Mouse (Mus musculus): ENCODE measurements around the gene Gna13. TPM values are rescaled to one million over a fixed set of nuclear protein-coding genes. Genes with fewer than 3 reads are reported as not detected.

The Gna13 gene
- polyA plus RNA-seq, 1 experiment from 2014 or later = 24.9 TPM

- no peaks in the 10 kb centered on the region for H3K36me3 ChIP-seq (ENCODE audit: control insufficient read depth, insufficient read depth, low read length)
- H3K4me1 ChIP-seq (ENCODE audit: control insufficient read depth, insufficient read depth, low read length) = no peaks in the 10 kb centered on the region; the same call in 1 of the 2 replicates
- no peak overlapping the region for H3K9ac ChIP-seq (ENCODE audit: low read depth, low read length)
- no peak overlapping the region for H3K4me3 ChIP-seq (ENCODE audit: low read depth, low read length)
- no peak overlapping the region for H3K4me2 ChIP-seq
- no peaks in the 10 kb centered on the region for H3K9me3 ChIP-seq (replicated peaks; ENCODE audit: control insufficient read depth, low read length)
- no peak overlapping the region for H3K27ac ChIP-seq (ENCODE audit: low read depth, low read length)
- ATAC-seq (replicated peaks; ENCODE audit: insufficient number of reproducible peaks, low FRiP score, low TSS enrichment) = no peak
- 68% methylated on average over 8 of the region's 8 CpGs for WGBS (ENCODE audit: insufficient replicate concordance)
- no peaks in the 10 kb centered on the region for H3K27me3 ChIP-seq (ENCODE audit: control insufficient read depth, insufficient read depth, low read length)
Measured at GRCm38 (mm10) chr11:109416709-109417420, 54.2 kb downstream of the Gna13 start.

DNA sequence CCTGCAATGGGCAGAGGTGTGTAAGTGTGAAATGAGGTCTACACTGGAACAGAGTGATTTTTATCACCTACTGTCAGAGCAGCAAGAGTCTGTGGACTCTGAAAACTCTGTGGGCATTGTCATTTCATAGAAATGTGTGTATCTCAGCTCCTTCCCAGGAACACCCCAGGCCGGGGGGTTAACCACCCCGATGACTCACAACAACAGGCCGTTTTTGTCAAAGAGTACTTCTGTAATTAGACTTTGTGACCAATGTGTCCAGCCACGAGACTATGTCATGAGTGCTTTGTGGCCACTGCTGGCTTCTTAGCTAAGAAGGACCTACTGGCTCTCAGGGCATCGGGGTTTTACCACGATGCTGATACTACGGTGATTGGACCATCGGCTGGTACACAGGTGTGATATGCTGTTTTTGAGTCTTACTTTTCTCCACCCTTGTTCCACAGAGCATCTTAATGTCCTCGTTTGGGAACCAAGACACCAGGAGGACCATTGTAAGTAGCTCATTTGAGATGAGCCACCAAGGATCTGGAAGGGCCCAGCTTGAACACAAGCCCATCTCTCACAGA lies 54.9 kb downstream of the Gna13 start:
- Histone ChIP-seq H3K36me3 (ENCODE audit: control insufficient read depth, insufficient read depth, low read length) (no peaks in the 10 kb centered on the region), H3K27me3 (ENCODE audit: control insufficient read depth, insufficient read depth, low read length) (no peaks in the 10 kb centered on the region), H3K9ac (ENCODE audit: low read depth, low read length) (no peak overlapping the region), H3K4me3 (ENCODE audit: low read depth, low read length) (no peak overlapping the region), H3K4me2 (no peak overlapping the region), H3K27ac (ENCODE audit: low read depth, low read length) (no peak overlapping the region), H3K4me1 (ENCODE audit: control insufficient read depth, insufficient read depth, low read length) (no peaks in the 10 kb centered on the region; the same call in 1 of the 2 replicates), H3K9me3 (replicated peaks; ENCODE audit: control insufficient read depth, low read length) (no peaks in the 10 kb centered on the region)
- ATAC-seq (replicated peaks; ENCODE audit: insufficient number of reproducible peaks, low FRiP score, low TSS enrichment) = no peak
- WGBS (ENCODE audit: insufficient replicate concordance) = 81% methylated on average over 9 of the region's 9 CpGs

GRCm38 (mm10) chr11:109419461-109419860 lies 56.8 kb downstream of the Gna13 start:
- H3K4me2 ChIP-seq = no peak overlapping the region
- ATAC-seq (replicated peaks; ENCODE audit: insufficient number of reproducible peaks, low FRiP score, low TSS enrichment) = no peak
- no peak overlapping the region for H3K9ac ChIP-seq (ENCODE audit: low read depth, low read length)
- H3K36me3 ChIP-seq (ENCODE audit: control insufficient read depth, insufficient read depth, low read length) = no peaks in the 10 kb centered on the region
- no peak overlapping the region for H3K27ac ChIP-seq (ENCODE audit: low read depth, low read length)
- no peak overlapping the region for H3K4me3 ChIP-seq (ENCODE audit: low read depth, low read length)
- H3K27me3 ChIP-seq (ENCODE audit: control insufficient read depth, insufficient read depth, low read length) = no peaks in the 10 kb centered on the region
- 70% methylated on average over 4 of the region's 4 CpGs for WGBS (ENCODE audit: insufficient replicate concordance)
- no peaks in the 10 kb centered on the region for H3K9me3 ChIP-seq (replicated peaks; ENCODE audit: control insufficient read depth, low read length)
- H3K4me1 ChIP-seq (ENCODE audit: control insufficient read depth, insufficient read depth, low read length) = no peaks in the 10 kb centered on the region; the same call in 1 of the 2 replicates

GRCm38 (mm10) chr11:109419961-109420566 lies 57.4 kb downstream of the Gna13 start:
- Histone ChIP-seq H3K9me3 (replicated peaks; ENCODE audit: control insufficient read depth, low read length) (no peaks in the 10 kb centered on the region), H3K36me3 (ENCODE audit: control insufficient read depth, insufficient read depth, low read length) (no peaks in the 10 kb centered on the region), H3K27me3 (ENCODE audit: control insufficient read depth, insufficient read depth, low read length) (no peaks in the 10 kb centered on the region), H3K4me3 (ENCODE audit: low read depth, low read length) (no peak overlapping the region), H3K9ac (ENCODE audit: low read depth, low read length) (no peak overlapping the region), H3K4me1 (ENCODE audit: control insufficient read depth, insufficient read depth, low read length) (no peaks in the 10 kb centered on the region; the same call in 1 of the 2 replicates), H3K4me2 (peak overlapping the region; percentile 21; the same call in 1 of the 2 replicates), H3K27ac (ENCODE audit: low read depth, low read length) (no peak overlapping the region)
- WGBS (ENCODE audit: insufficient replicate concordance) = 48% methylated on average over 16 of the region's 16 CpGs
- ATAC-seq (replicated peaks; ENCODE audit: insufficient number of reproducible peaks, low FRiP score, low TSS enrichment) = no peak

DNA sequence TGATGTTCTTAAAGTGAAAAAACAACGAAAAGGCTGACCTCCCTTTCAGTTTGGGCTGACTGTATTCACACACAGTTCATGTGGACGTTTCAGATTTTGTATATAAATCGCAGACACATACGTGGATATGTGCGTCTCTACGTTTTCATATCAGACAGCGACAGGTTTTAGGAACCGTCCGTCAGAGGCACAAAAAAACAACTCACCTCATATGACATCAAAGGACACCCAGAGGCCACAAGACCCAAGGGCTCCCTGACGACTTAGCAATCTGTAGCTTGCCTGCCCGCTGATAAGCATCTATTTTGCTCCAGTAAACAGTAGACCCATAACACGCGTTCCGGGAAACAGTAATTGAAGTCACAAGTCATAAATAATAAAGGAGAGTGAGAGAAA lies 57.9 kb downstream of the Gna13 start:
- no peak for ATAC-seq (replicated peaks; ENCODE audit: insufficient number of reproducible peaks, low FRiP score, low TSS enrichment)
- no peaks in the 10 kb centered on the region for H3K9me3 ChIP-seq (replicated peaks; ENCODE audit: control insufficient read depth, low read length)
- no peak overlapping the region for H3K4me2 ChIP-seq
- H3K4me1 ChIP-seq (ENCODE audit: control insufficient read depth, insufficient read depth, low read length) = no peaks in the 10 kb centered on the region; the same call in 1 of the 2 replicates
- H3K9ac ChIP-seq (ENCODE audit: low read depth, low read length) = no peak overlapping the region
- no peak overlapping the region for H3K27ac ChIP-seq (ENCODE audit: low read depth, low read length)
- WGBS (ENCODE audit: insufficient replicate concordance) = 79% methylated on average over 14 of the region's 14 CpGs
- H3K4me3 ChIP-seq (ENCODE audit: low read depth, low read length) = no peak overlapping the region
- H3K36me3 ChIP-seq (ENCODE audit: control insufficient read depth, insufficient read depth, low read length) = no peaks in the 10 kb centered on the region
- H3K27me3 ChIP-seq (ENCODE audit: control insufficient read depth, insufficient read depth, low read length) = no peaks in the 10 kb centered on the region

DNA sequence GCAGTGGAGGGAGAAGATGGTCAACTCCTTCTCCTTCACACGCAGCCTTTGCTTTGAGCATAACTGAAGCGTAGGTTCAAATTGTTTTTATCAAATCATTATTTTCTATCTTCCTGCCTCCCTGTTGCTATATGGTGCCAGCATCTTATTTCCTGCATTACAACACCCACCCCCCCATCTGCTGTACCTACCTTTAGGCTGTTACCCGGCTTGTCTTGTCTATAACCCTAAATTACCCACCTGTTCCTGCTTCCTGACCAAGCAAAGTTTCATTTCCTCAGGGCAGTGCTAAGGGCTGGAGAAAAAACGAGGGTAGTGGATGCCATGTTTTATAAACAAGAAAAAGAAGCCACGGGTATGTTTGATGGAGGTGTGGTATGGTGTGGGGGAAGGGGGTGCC lies 58.6 kb downstream of the Gna13 start:
- no peak overlapping the region for H3K27ac ChIP-seq (ENCODE audit: low read depth, low read length)
- no peak overlapping the region for H3K9ac ChIP-seq (ENCODE audit: low read depth, low read length)
- no peaks in the 10 kb centered on the region for H3K9me3 ChIP-seq (replicated peaks; ENCODE audit: control insufficient read depth, low read length)
- H3K27me3 ChIP-seq (ENCODE audit: control insufficient read depth, insufficient read depth, low read length) = no peaks in the 10 kb centered on the region
- no peak overlapping the region for H3K4me2 ChIP-seq
- H3K4me1 ChIP-seq (ENCODE audit: control insufficient read depth, insufficient read depth, low read length) = no peaks in the 10 kb centered on the region; the same call in 1 of the 2 replicates
- no peaks in the 10 kb centered on the region for H3K36me3 ChIP-seq (ENCODE audit: control insufficient read depth, insufficient read depth, low read length)
- no peak for ATAC-seq (replicated peaks; ENCODE audit: insufficient number of reproducible peaks, low FRiP score, low TSS enrichment)
- WGBS (ENCODE audit: insufficient replicate concordance) = 79% methylated on average over 5 of the region's 5 CpGs
- H3K4me3 ChIP-seq (ENCODE audit: low read depth, low read length) = no peak overlapping the region

- WGBS (ENCODE audit: insufficient replicate concordance) = 93% methylated on average over 4 of the region's 4 CpGs
- ATAC-seq (replicated peaks; ENCODE audit: insufficient number of reproducible peaks, low FRiP score, low TSS enrichment) = no peak
- H3K9me3 ChIP-seq (replicated peaks; ENCODE audit: control insufficient read depth, low read length) = no peaks in the 10 kb centered on the region
- H3K4me1 ChIP-seq (ENCODE audit: control insufficient read depth, insufficient read depth, low read length) = no peaks in the 10 kb centered on the region; the same call in 1 of the 2 replicates
- no peak overlapping the region for H3K27ac ChIP-seq (ENCODE audit: low read depth, low read length)
- H3K4me2 ChIP-seq = no peak overlapping the region
- H3K27me3 ChIP-seq (ENCODE audit: control insufficient read depth, insufficient read depth, low read length) = no peaks in the 10 kb centered on the region
- H3K9ac ChIP-seq (ENCODE audit: low read depth, low read length) = no peak overlapping the region
- H3K4me3 ChIP-seq (ENCODE audit: low read depth, low read length) = no peak overlapping the region
- no peaks in the 10 kb centered on the region for H3K36me3 ChIP-seq (ENCODE audit: control insufficient read depth, insufficient read depth, low read length)
Measured at GRCm38 (mm10) chr11:109422263-109422662, 59.6 kb downstream of the Gna13 start.

DNA sequence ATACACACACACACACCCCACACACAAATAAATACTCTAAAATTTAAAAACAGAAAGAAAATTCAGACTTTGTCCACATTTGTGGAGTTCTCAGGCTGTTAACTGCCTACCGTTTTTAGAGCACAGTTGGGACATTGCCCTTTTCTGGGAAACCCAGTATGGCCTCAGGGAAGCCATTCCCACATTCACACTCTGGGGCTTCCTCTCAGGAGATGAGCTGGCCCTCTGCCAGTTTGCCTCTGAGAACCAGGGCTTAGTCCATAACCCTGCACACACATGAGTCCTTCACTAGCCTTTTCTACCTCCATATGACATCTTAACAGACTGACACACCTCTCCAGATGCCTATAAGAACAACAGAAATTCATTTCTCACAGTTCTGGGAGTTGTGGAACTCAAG lies 60.7 kb downstream of the Gna13 start:
- H3K4me2 ChIP-seq = no peak overlapping the region
- no peaks in the 10 kb centered on the region for H3K27me3 ChIP-seq (ENCODE audit: control insufficient read depth, insufficient read depth, low read length)
- no peaks in the 10 kb centered on the region; the same call in 1 of the 2 replicates for H3K4me1 ChIP-seq (ENCODE audit: control insufficient read depth, insufficient read depth, low read length)
- H3K36me3 ChIP-seq (ENCODE audit: control insufficient read depth, insufficient read depth, low read length) = no peaks in the 10 kb centered on the region
- no peak overlapping the region for H3K27ac ChIP-seq (ENCODE audit: low read depth, low read length)
- no peak for ATAC-seq (replicated peaks; ENCODE audit: insufficient number of reproducible peaks, low FRiP score, low TSS enrichment)
- H3K9ac ChIP-seq (ENCODE audit: low read depth, low read length) = no peak overlapping the region
- H3K9me3 ChIP-seq (replicated peaks; ENCODE audit: control insufficient read depth, low read length) = no peaks in the 10 kb centered on the region
- 76% methylated on average over 1 of the region's 1 CpGs for WGBS (ENCODE audit: insufficient replicate concordance)
- no peak overlapping the region for H3K4me3 ChIP-seq (ENCODE audit: low read depth, low read length)
